Mouse (Mus musculus): Measurements from ENCODE around the gene Gm29666. TPM values are rescaled to one million over a fixed set of nuclear protein-coding genes. Genes with fewer than 3 reads are reported as not detected.

Gene Gm29666
- polyA plus RNA-seq, 1 experiment from 2014 or later, result 0.33 TPM

Small RNA genes lying within 50 kb of the gene (microRNA-seq; reads per million reads assigned to microRNA genes)
- gene Mir1249 (ENCODE audit: borderline number of aligned reads), result 21.9 reads per million, percentile 35 among the genes with 10 or more reads in this experiment

Other genes with a start within 250 kb of the Gm29666 start
- gene Arhgap8, start 200.0 kb downstream of the Gm29666 start, polyA plus RNA-seq (2014; fragmentation: Nextera tagmentation; extraction: Ambion mirVana), result 3.1 and 4.6 TPM in 2 replicates
- 0.49 and 0.52 TPM in 2 replicates for gene Phf21b, start 64.0 kb downstream of the Gm29666 start, polyA plus RNA-seq (2014; fragmentation: Nextera tagmentation; extraction: Ambion mirVana)
- 27.4 and 28.6 TPM in 2 replicates for gene Nup50, start 3.4 kb upstream of the Gm29666 start, polyA plus RNA-seq (2014; fragmentation: Nextera tagmentation; extraction: Ambion mirVana)
- 9.2 and 11.1 TPM in 2 replicates for gene 5031439G07Rik, start 68.5 kb upstream of the Gm29666 start, polyA plus RNA-seq (2014; fragmentation: Nextera tagmentation; extraction: Ambion mirVana)
- gene Upk3a, start 97.1 kb upstream of the Gm29666 start, polyA plus RNA-seq (2014; fragmentation: Nextera tagmentation; extraction: Ambion mirVana), result 8.3 and 13.0 TPM in 2 replicates
- gene Fam118a, start 108.9 kb upstream of the Gm29666 start, polyA plus RNA-seq (2014; fragmentation: Nextera tagmentation; extraction: Ambion mirVana), result 21.9 and 23.1 TPM in 2 replicates
- 0.17 and 0.30 TPM in 2 replicates for gene Smc1b, start 211.9 kb upstream of the Gm29666 start, polyA plus RNA-seq (2014; fragmentation: Nextera tagmentation; extraction: Ambion mirVana)
- 0.67 and 0.69 TPM in 2 replicates for gene Ribc2, start 212.0 kb upstream of the Gm29666 start, polyA plus RNA-seq (2014; fragmentation: Nextera tagmentation; extraction: Ambion mirVana)

Measured in embryonic facial prominence, embryonic 14.5 days (tissue).